Mouse (Mus musculus) CD4-positive, CD25-positive, alpha-beta regulatory T cell, adult 4 months (primary cell): ENCODE data around the gene Ccdc171. TPM values are rescaled to one million over a fixed set of nuclear protein-coding genes. Genes with fewer than 3 reads are reported as not detected.
"Not testable (repeated sequence)": the region's sequence is repeated elsewhere in the genome, so short reads cannot be mapped to it uniquely, and the experiment has no call there.

Source experiments
- ATAC-seq: one replicate; pipeline ENCODE4 v1.8.0; 2017
- polyA plus RNA-seq, 2 experiments: library from polyadenylated mRNA; unstranded; fragments of 100-300 nt; shearing (Covaris generic); gene quantifications; one replicate each; pipeline ENCODE4 v1.2.1; 2017

Ccdc171 gene
- polyA plus RNA-seq, 2 experiments from 2014 or later, result 16.3 to 19.5 TPM

DNA sequence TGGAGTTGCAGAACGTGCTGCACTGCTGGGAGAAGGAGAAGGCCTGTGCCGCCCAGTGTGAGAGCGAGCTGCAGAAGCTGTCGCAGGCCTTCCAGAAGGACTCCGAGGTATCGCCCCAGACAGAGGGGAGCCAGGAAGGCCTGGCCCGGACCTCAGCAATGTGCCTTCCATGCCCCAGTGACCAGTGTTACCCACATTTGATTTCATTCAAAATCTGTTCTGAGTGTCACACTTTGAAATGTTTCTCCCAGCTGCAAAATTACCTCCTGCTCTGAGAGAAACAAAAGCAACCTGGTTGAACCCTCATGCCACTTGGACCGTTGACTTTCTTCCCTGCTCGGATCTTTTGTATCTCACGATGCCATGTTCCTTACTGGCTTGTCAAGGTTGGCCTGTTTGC, 133.1 kb downstream of the Ccdc171 start:
- no peak for ATAC-seq

DNA sequence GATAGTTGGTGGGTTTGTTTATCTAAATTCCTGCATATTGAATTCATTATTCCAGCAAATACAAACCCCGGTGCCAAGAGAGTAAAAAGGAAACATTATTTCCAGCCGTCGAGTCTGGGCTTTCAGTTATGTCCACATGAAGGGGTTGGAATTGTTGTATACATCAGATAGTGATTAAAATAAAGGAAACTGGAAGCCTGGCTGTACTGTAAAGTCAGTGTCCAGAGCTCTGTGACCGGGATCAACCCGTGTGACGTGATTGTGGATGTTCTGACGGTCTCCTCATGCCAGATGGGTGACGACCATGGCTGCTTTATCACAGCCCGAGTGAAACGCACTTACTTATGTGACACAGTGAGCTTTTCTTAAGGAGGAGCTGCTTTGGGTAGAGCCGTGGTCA, 134.1 kb downstream of the Ccdc171 start:
- ATAC-seq, result no peak

DNA sequence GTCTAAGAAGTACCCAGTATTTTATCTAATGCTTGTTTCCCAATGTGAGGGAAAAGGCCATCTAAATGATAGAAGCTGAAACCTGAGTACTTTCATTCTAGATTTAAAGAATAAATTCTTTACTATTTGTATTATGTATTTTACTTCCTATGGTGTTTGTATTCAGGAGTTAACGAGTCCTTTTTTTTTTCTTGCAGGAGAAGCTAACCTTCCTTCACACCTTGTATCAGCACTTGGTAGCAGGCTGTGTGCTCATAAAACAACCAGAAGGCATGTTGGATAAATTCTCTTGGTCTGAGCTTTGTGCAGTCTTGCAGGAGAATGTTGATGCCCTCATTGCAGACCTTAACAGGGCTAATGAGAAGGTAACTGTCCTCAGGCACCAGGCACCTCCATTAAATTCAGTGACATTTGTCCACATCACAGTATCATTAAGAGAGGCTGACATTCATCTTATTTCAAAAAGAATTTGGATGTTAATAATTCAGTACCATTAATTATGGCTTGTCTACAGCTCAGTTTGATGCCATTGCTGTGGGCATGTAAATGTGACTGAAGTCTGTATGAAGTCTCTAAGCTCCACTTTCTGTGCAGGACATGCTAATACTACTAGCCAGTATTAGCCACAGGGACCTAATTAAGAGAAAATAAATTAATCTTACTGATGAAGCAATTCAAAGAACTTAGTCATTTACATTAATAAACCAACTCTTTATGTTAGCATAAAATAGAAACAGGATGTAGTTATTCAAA, 136.3 kb downstream of the Ccdc171 start:
- ATAC-seq, result no peak

DNA sequence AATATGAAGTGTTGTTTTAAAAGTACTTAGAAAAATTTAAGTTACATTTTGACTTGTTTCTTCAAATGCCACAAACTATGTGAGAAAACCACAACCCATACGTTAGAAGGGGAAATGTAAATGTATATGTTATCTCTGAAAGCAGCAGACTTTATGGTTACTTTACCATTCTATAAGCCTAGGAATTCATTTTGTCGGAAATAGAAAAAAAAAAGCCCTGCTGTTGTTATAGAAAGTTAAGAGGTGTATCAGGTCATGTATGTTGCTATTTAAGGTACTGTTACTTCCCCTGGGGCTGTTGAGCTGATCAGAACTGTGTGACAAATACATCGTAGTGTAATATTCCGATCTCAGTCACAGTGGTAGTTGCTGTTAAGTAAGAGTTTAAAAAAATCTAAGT, 137.0 kb downstream of the Ccdc171 start:
- ATAC-seq, result no peak

DNA sequence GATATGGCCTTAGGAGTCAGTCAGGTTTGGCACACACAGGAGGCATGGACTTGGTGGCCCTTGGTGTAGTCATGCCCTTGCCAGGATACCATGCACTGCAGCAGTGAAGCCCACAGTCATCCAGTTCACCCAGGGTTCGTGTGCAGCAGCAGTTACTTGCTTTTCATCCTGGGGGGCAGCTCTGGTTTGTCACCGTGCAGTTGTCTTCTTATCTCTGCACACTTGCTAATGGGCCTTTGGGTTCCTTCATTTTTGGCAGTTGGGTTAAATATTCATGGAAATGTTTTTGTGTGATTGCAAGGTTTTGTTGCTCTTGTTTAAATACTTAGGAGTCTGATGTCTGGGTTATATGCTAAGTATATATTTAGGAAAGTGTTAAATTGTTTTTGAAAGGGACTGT, 144.2 kb downstream of the Ccdc171 start:
- ATAC-seq, result no peak

DNA sequence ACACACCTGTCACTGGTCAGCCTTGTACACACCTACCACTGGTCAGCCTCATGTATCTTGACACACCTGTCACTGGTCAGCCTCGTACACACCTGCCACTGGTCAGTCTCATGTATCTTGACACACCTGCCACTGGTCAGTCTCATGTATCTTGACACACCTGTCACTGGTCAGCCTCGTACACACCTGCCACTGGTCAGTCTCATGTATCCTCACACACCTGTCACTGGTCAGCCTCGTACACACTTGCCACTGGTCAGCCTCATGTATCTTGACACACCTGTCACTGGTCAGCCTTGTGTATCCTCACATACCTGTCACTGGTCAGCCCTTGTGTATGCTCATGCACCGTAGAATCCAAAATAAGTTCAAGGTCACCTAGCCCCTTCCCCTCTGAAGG, 150.0 kb downstream of the Ccdc171 start:
- ATAC-seq, result not testable (repeated sequence)

DNA sequence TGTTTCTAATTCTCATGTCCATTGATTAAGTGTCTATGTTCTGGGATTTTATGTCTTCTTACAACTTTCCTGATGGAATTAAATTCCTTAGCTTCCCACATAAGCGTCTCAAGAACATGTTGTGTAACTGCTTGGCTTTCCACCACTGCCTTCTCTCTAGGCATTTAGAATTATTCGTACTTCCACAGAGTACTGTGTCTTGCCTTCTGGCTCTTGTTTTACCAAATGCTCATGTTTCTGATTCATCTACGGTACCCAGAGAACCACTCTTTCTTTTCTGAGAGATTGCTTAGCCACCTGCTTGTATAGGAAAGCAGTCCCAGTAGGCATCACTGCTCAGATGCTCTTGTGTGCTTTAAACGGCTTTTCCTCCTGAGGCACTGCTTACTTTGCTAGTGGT, 151.1 kb downstream of the Ccdc171 start:
- ATAC-seq, result no peak

DNA sequence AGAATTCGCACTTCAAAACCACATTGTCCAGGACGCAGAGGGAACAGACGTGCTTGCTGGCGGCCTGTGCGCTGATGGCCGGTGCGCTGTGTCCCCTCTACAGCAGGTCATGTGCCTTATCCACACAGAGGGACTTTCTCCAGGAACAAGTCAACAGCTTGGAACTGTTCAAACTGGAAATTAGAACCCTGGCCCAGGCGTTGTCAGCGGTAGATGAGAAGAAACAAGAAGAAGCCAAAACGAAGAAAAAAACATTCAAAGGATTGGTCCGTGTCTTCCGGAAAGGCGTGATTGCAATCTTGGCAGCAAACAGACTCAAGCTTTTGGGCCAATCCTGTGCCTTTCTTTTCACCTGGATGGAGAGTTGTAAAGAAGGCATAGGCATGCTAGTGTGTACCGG, 155.7 kb downstream of the Ccdc171 start:
- ATAC-seq, result no peak

DNA sequence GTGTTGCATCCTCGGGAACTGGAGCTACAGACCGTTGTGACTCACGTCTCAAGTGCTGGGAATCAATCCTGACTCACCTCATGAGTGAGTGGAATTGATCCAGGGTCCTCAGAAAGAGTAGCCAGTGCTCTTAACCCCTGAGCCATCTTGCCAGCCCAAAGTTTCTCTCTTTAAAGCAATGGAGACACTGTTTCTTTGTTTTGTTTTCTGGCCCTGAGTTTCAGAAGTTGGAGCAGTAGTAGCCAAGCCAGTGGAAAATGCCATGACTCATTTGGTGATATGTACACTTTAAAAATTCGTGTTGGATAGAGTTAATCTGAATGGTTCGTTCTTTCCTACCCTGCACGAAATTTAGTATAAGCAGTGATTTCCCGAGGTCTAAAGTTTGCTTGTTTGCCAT, 157.5 kb downstream of the Ccdc171 start:
- no peak for ATAC-seq

DNA sequence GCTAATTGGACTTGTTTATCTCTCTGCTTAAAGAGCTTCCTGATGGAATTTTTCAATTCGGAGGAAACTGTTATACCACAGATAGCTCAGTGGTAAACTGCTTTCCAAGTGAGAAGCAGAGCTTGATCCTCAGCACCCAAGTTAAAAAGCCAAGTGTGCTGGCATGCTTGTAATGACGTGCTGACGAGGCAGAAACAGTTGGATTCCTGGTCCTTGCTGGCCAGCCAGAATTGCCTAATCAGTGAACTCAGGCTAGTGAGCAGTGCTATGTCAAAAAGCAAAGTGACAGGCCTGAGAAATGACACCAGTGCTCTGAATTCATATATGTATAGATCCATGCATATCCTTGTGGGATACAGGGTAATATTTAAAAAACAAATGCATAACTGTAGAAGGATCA, 174.8 kb downstream of the Ccdc171 start:
- no peak for ATAC-seq

DNA sequence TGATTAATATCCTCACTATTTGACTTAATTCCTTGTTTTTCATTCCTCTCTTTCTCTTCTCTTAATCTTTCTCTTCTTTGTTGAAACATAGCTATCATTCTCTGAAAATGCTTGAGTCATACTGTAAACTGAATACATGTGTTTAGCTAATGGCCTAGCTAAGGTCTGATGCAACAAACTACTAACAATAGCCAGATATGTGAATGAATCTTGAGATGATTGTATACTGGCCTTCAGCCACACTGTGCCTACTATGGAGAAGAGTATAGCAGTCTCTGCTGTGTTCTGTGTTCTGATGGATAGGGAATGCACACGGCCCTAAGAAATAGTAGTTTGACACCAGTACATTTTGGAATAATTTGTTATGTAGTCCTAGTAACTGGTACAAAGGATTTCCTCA, 191.7 kb downstream of the Ccdc171 start:
- no peak for ATAC-seq

DNA sequence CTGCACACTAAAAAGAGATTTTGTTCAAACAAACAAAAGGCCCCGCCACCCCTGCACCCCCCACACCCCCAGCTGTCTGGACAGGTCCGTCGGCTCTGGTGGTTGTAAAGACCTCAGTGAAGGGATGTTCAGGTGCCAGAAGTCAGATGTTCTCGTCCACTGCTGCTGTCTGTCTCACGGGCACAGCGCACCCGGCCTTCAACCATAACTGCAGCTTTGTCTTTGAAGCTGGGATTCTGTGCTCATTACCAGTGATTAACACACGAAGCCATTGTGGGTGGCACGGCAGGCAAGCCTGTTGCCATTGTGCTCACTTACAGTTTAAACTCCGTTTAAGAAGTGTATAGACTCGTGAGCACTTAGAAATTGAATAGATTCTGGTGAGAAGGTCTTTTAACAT, 194.5 kb downstream of the Ccdc171 start:
- ATAC-seq, result no peak

DNA sequence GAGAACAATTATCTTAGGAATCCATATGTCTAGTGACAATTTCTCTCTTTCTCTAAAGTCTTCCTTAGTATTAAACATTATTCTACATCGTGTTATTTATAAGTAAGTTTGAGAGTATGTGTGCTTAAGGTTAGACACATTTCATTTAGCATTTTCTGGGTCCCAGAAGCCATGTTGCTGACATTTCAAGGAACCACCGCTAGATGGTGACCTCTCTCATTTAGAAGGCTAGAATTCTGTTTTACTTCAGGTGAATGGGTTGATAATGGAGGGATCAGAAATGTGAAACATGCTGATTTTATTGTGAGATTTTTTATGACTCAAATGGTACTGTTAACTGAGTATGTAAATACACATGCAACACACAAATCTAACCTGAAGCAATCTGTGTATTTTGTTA, 199.8 kb downstream of the Ccdc171 start:
- no peak for ATAC-seq

DNA sequence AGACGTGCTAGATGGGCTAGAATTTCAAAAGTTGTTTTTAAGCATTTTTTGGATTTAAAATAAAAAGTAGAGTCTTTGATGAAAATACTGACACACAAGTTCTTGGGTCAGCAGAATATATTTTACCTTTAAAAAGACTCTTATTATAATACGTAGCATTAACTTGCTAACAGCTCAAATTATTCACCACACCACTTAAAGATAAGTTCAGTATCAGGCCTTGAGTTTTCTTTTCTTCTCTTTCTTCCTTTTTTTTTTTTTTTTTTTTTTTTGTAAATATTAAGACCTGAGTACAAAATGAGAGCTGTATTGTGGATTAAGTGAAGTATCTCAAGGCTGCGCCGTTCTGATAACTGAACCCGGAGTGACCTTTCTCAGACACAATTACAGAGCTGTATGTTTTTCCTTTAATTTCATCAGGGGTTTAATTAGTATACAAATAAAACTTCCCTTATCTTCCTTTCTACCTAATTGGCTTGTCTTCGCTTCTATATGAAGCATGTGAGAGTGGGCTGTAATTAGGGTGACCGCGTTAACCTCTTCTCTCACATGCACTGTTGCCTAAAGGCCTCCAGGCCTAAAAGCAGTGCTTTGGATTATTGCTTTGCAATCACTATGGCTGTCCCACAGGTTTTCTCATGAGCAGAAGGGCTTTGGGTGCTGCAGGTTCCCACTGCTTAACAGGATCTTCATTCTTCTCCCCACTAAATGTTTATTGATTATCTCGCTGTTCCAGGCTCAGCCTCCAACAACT, 214.0 kb downstream of the Ccdc171 start:
- no peak for ATAC-seq

DNA sequence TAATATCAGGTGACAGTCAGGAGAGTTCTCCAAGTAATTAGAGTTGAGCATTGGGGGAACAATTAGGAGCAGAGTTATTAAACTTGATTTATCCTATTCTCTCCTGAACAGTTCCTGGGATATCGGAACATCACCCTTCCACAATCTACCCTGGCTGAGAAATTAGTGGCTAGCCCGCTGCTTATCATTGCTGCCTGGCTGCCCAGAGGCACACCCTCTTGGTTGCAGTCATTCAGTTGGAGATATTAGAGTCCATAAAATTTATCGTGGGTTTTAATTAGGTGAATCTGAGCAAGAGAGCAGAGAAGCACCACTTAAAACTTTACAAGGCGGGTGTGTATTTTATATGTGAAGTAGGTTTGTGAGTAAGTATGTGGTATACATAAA, 214.5 kb downstream of the Ccdc171 start:
- ATAC-seq, result no peak

DNA sequence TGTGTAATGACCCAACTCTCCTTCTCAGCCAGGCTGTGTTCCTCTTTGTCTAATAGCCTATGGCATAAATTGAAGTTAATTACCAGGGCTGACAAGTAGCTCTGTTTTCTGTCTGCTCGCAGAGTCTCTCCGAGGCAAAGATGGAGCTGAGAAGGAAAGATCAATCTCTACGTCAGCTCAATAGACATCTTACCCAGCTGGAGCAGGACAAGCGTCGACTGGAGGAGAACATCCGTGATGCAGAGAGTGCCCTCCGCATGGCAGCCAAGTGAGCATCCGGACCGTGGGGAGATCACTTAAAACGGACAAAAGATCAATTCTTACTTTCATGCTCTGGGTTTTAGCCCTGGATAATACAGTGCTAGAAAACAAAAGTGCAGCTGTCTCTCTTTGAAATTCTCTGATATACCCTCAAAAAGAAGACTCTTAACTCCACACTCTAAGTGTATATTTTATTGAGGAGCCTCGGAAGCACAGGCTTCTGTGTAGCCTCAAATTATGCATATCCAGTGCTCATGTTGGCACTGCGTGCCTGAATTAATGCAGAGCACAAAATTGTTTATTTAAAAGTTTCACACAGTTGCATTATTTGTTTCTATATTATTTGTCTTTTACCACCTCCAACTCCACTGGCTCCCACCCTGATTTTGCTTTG, 217.6 kb downstream of the Ccdc171 start:
- no peak for ATAC-seq

DNA sequence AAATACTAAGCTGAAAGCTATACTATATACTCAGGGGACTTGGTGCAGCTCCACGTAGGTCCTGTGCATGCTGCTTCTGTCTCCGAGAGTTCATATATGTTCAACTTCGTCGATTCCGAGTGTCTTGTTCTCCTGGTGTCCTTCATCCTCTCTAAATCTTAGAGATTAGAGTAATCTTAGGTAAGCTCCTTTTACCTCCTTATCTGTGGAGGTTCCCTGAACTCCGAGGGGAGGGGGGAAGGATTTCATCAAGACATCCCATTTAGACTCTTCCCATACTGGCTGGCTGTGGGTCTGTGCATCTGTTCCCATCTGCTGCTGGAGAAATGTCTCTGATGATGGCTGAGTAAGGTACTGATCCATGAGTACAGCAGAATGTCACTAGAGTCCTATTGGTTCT, 249.8 kb downstream of the Ccdc171 start:
- no peak for ATAC-seq

DNA sequence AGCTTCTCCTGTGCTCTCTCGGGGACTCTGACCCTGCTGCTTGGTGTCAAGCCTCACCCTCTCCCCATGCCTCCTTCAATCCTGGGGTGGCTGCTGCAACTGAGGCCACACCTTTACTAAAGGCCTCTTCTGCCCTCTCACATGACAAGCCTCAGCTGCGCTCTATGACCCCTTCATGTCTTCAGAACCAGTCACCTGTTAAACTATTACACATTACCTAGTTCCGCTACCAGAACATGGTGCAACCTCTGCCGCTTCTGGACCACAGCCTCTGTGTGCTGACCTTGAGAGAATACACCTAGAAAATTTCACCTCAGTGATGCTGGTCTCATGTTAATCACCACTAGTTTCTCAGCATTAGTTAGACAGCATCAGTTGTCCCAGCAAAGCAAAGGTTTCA, 254.7 kb downstream of the Ccdc171 start:
- no peak for ATAC-seq

DNA sequence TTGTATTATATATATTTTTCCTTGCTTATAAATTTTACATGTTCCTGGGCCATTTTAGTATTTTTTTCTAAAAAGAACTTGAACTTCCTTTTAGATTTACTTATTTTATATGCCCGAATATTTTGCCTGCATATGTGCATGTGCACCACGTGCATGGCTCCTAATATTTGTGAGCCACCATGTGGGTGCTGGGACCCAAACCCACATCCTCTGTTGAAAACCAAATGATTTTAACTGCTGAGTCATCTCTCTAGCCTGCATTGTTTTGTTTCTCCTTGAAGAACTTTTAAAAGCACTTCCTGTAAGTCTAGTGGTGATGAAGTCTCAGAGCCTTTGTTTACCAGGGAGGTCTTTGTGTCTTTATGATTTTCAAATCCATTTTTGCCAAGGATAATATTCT, 259.8 kb downstream of the Ccdc171 start:
- peak; percentile 41 for ATAC-seq

DNA sequence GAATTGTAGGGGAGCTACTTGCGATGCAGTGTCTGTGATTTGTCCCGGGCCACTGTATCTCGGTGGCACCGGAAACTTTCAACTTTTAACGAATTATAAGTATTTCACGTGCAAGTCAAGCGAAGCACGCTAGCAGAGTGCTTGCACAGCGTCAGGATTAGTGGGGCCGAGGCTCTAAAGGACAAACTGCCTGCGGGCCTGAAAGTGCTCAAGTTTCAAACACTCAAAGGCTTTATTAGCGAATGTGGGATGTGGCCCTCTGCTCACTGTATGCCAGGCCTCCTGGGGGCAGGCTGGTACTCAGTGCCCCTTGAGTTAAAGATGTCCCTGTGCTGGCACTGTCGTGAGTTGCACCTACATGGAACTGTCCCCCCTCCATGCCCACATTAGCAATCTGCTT, 266.5 kb downstream of the Ccdc171 start:
- no peak for ATAC-seq

DNA sequence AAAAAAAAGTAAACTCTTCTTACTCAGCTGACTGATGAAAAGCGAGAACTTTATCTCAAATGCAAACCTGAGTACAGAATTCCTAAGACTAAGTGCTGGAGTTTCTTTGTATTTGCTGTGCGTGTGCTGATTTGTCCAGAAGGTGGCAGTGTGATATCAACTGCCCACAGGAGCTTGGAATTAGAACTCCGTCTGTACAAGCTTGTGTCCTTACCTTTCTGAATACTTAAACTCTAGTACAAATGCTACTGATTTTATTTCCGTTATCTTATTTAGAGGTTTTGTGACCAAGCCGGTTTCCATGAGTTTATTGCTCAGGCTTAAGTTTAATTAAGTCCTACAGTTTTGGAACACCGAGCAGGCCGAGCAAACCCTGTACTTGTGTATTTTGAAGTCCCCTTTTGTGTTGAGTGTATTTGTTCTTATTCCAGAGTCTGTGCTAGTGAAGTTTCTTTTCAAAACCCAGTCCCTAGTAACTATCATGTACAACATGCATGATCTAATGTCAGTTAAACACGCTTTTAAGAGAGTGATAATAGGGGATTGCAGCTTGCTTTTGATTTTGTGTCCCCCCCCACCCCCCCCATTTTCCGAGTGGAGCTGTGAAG, 269.1 kb downstream of the Ccdc171 start:
- no peak for ATAC-seq

DNA sequence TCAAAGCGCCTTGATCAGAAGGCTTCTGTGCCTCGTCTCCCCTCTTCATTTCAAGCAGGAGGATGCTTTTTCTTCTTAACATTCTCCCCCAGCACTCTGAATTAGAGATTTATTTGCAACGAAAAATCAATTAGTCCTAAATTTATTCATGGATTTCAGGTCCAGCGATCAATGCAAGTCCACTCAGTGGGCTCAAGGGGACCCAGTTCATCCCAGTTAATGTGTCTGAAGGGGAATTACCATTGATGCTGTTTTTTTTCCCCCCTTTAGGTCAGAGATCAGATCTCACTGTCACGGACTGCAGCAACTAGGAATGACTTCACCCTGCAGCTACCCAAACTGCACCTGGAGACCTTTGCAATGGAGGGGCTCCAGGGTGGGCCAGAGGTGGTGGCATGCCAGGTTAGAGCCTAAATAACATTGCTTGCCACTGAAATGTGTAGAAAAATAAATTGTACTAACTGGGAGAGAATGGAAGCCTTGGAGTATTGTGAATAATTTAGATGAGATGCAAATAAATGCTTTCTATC, 269.6 kb downstream of the Ccdc171 start:
- ATAC-seq, result no peak

DNA sequence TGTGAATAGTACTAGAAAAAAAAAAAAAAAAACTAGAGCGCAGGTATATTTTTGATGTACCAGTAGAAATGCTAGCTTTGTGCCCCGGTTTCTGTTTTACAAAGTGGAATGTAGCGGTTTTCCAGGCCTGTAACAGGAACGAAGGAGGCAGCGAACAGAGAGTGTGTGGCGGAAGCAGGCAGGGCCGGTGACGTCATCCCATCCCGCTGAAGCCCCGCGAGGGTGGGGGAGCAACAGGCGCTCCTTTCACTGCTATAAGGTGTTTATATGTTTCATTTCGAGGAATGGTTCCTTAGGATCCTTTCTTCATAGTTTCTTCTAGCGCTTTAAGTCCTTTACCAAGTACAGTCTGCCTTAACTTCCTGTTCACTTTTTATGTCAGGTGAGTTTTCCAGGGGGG, 272.6 kb downstream of the Ccdc171 start:
- ATAC-seq, result no peak
